Mouse (Mus musculus) liver, embryonic 12.5 days (tissue): Measurements from ENCODE around the gene Ranbp3l. TPM values are rescaled to one million over a fixed set of nuclear protein-coding genes. Genes with fewer than 3 reads are reported as not detected.

Source experiments
- ATAC-seq: fragments of 200-750 bp; cut with Nextera tagmentation; 2 replicates; pipeline ENCODE4 v1.8.0; 2017; ENCODE audit warnings: moderate number of reproducible peaks, mild to moderate bottlenecking, moderate library complexity
- H3K27ac ChIP-seq: fragments of 300-500 bp; sonication (generic); 2 replicates; pipeline ENCODE4 v1.5.1; 2016; ENCODE audit warnings: mild to moderate bottlenecking
- H3K27me3 ChIP-seq: fragments of 300-500 bp; sonication (generic); replicated peaks from 2 replicates; pipeline ENCODE4 v1.6.1; 2016; ENCODE audit warnings: mild to moderate bottlenecking, moderate library complexity
- H3K36me3 ChIP-seq: fragments of 300-500 bp; sonication (generic); 2 replicates; pipeline ENCODE4 v1.6.1; 2016; ENCODE audit warnings: mild to moderate bottlenecking, moderate library complexity
- H3K4me1 ChIP-seq: fragments of 300-500 bp; sonication (generic); 2 replicates; pipeline ENCODE4 v1.6.1; 2016
- H3K4me2 ChIP-seq: fragments of 300-500 bp; sonication (generic); 2 replicates; pipeline ENCODE4 v1.6.1; 2016; ENCODE audit warnings: mild to moderate bottlenecking, moderate library complexity
- H3K4me3 ChIP-seq: fragments of 300-500 bp; sonication (generic); 2 replicates; pipeline ENCODE4 v1.5.1; 2016; ENCODE audit warnings: mild to moderate bottlenecking, moderate library complexity
- H3K9ac ChIP-seq: fragments of 300-500 bp; sonication (generic); 2 replicates; pipeline ENCODE4 v1.6.1; 2016; ENCODE audit warnings: mild to moderate bottlenecking, moderate library complexity
- H3K9me3 ChIP-seq: fragments of 300-500 bp; sonication (generic); replicated peaks from 2 replicates; pipeline ENCODE4 v1.6.1; 2016; ENCODE audit warnings: mild to moderate bottlenecking, moderate library complexity
- WGBS: fragments of 180-500 bp; shearing (Covaris S2); methylation state at CpG from one replicate; pipeline ENCODE4 v1.1.7; 2016; ENCODE audit not compliant: insufficient replicate concordance; 5-methylcytosine and 5-hydroxymethylcytosine counted together
- polyA plus RNA-seq: library from polyadenylated mRNA; unstranded; fragments of >200 nt; fragmentation: Nextera tagmentation; extraction: Ambion mirVana; gene quantifications from 2 replicates; pipeline ENCODE4 v1.2.1, GENCODE M21; 2016

The Ranbp3l gene
- polyA plus RNA-seq, 1 experiment from 2014 or later, result 0.21 TPM

DNA sequence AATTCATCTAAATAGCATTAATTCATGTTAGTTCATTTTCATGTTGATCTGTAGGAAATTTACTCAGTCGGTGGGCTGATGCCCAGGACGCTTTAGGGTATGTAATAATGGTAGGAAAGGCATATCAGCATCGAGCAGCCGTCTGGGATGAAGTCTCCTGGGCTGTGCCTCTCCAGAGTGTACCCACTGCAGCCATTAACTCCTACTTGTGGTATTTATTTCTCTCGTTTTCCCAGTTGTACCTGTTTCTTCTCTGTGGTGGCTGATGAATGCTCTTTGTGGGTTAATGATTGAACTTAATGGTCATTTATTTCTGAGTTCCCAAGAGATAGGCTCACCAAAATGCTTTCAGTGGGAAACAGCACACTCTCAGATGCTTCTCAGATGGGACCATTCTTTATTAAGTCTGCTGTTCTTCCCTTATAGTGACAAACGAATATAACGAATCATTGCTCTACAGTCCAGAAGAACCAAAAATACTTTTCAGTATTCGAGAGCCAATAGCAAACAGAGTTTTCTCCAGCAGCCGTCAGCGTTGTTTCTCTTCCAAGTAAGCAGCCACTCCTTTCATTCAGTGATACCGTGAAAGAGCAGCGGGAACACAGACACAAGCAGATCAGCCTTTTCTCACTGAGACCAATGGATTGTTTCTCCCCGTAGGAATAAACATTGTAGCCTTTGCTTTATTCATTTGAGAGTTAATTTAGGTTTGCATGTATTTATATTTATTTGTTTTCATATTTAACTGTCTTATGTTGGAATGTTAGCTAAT, 138.7 kb downstream of the Ranbp3l start:
- H3K36me3 ChIP-seq, result peaks cover 92% of the 10 kb centered on the region
- no peak for ATAC-seq
- no peak overlapping the region for H3K4me3 ChIP-seq
- no peaks in the 10 kb centered on the region for H3K9me3 ChIP-seq
- H3K4me2 ChIP-seq, result no peak overlapping the region
- 87% methylated on average over 13 of the region's 13 CpGs for WGBS
- H3K4me1 ChIP-seq, result no peaks in the 10 kb centered on the region
- H3K27me3 ChIP-seq, result no peaks in the 10 kb centered on the region
- no peak overlapping the region for H3K27ac ChIP-seq
- no peak overlapping the region for H3K9ac ChIP-seq

DNA sequence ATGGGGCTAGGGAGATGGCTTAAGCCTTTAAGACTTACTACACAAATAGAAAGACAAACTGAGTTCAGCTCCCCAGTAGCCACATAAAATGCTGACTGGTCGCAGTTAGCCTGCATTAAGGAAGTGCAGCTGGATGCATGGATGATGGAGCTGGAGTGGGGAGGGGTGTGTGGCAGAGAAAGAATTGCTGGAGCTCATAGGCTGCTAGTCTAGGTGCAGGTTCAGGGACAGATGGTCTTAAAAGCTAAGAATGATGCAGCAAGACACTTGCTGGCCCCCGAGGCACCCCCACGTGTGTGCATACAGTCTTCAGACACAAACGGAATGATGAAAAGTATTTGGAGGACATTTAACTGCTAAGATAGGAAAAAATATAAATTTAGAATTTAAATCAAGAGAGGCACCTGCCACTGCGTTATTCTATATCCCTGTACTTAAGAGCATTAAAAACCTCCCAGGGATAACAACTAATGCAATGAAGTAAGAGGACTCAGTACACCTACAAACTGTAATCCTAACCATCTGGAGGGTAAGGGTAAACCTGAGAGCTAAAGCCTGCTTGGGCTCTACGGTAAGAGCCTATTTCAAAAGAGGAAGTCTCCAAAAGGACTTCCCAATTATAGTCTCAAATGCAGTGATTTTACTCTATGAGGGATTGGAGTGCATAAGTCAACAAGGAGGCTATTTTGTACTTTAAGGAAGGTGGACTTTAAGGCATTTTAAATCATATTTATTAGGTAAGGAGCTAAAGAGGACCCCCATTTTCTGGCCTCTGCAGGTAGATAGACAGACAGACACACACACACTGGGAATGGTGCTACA, 143.0 kb downstream of the Ranbp3l start:
- Histone ChIP-seq H3K27me3 (no peaks in the 10 kb centered on the region), H3K9ac (no peak overlapping the region), H3K9me3 (no peaks in the 10 kb centered on the region), H3K36me3 (peaks cover 92% of the 10 kb centered on the region), H3K4me2 (no peak overlapping the region), H3K4me1 (0 out of 2 replicates have a peak, but pooled peaks cover 7% of the 10 kb centered on the region), H3K4me3 (no peak overlapping the region), H3K27ac (0 out of 2 replicates have a peak overlapping the region, but pooled peaks have one; percentile 1)
- no peak for ATAC-seq
- WGBS, result 82% methylated on average over 6 of the region's 6 CpGs

DNA sequence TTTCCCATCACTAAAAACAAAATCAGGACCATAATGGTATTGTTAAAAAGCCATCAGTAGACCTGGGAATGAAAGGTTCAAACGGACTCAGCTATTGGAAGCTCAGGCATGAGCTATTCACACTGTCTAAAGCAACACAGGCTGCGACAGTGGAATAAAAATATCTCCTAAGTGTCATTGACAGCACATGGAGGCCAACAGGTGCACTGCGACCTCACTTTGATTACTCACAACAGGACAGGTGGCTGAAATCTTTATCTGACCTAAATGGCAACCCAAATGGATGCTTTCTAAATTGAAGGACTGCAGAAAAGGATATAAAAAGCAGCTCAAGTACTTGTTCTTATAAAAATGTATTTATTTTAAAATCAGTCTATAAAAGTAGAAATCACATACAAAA, 143.9 kb downstream of the Ranbp3l start:
- Histone ChIP-seq H3K4me1 (0 out of 2 replicates have a peak, but pooled peaks cover 7% of the 10 kb centered on the region), H3K9ac (no peak overlapping the region), H3K4me3 (no peak overlapping the region), H3K27me3 (no peaks in the 10 kb centered on the region), H3K9me3 (no peaks in the 10 kb centered on the region), H3K4me2 (no peak overlapping the region), H3K36me3 (peaks cover 91% of the 10 kb centered on the region), H3K27ac (peak overlapping the region; percentile 1; the same call in 1 of the 2 replicates)
- WGBS, result 83% methylated on average over 3 of the region's 3 CpGs
- no peak for ATAC-seq

DNA sequence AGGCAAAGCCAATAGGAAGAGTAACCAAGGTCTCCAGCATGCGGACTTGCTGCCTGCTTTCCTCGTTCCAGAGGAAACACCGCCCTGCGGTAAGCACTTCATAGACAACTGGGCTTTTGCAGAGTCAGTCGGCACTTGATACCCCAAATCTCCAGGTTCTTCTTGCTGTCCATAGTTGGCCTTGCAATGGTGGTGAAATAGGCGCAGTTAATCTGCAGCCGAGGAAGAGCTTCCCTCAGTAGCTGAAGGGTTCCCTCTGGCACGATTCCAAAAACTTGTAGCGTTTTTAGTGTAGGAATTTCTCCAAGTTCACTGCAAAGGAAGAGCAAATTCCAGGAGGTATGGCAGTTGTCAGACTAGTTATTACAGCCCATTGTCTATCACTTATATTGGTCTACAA, 145.8 kb downstream of the Ranbp3l start:
- Histone ChIP-seq H3K4me3 (no peak overlapping the region), H3K27ac (peak overlapping the region; percentile 32; the same call in 1 of the 2 replicates), H3K36me3 (peaks cover 93% of the 10 kb centered on the region), H3K4me2 (no peak overlapping the region), H3K4me1 (0 out of 2 replicates have a peak, but pooled peaks cover 7% of the 10 kb centered on the region), H3K9me3 (no peaks in the 10 kb centered on the region), H3K9ac (no peak overlapping the region), H3K27me3 (no peaks in the 10 kb centered on the region)
- WGBS, result 82% methylated on average over 9 of the region's 9 CpGs
- ATAC-seq, result no peak

DNA sequence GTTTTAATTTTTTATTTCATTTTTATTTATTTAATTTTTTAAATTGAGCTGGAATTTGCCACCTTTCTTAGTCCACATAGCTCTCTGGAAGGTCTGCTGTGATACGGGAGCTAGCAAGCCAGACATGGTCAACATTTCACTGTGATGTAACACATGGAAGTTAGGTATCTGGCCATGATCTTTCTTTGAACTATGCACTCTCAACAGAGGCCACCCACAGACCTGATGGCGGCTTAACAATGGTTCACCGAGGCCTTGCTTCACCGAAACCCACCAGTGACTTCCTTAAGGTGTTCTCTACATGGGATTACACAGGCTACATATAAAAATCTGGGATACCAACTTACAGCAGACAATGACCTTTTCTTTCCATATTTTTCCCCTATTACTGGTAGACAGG, 146.4 kb downstream of the Ranbp3l start:
- Histone ChIP-seq H3K9ac (no peak overlapping the region), H3K4me3 (no peak overlapping the region), H3K27ac (no peak overlapping the region), H3K27me3 (no peaks in the 10 kb centered on the region), H3K4me1 (0 out of 2 replicates have a peak, but pooled peaks cover 7% of the 10 kb centered on the region), H3K4me2 (no peak overlapping the region), H3K36me3 (peaks cover 94% of the 10 kb centered on the region), H3K9me3 (no peaks in the 10 kb centered on the region)
- 84% methylated on average over 4 of the region's 4 CpGs for WGBS
- ATAC-seq, result peak; percentile 68

DNA sequence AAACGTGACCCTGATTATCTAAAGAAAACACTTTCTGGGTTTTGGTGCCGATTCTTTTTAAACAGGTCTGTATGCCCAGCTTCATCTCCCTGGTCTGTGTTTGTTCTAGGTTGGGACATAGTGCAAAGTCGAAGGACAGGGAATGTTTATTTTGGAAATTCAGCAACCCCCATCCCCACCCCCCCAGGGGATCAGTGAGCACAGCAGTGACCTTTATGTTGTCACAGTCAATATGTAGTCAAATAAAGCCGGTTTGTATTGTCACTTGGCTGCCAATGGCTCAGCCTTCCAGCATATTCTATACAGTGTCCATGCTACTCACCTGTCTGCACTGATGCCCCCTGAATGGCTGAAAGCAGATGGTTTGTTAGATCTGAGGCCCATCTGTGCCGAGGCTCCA, 146.8 kb downstream of the Ranbp3l start:
- WGBS, result 68% methylated on average over 5 of the region's 5 CpGs
- Histone ChIP-seq H3K4me3 (no peak overlapping the region), H3K4me1 (0 out of 2 replicates have a peak, but pooled peaks cover 7% of the 10 kb centered on the region), H3K27me3 (no peaks in the 10 kb centered on the region), H3K36me3 (peaks cover 95% of the 10 kb centered on the region), H3K4me2 (no peak overlapping the region), H3K9ac (no peak overlapping the region), H3K9me3 (no peaks in the 10 kb centered on the region), H3K27ac (peak overlapping the region; percentile 27)
- ATAC-seq, result peak; percentile 81

Other genes with a start within 250 kb of the Ranbp3l start
- 139 and 143 TPM in 2 replicates for gene Nadk2, start 103.3 kb downstream of the Ranbp3l start, polyA plus RNA-seq
- gene Lmbrd2, start 172.6 kb downstream of the Ranbp3l start, polyA plus RNA-seq, result 1.4 and 2.2 TPM in 2 replicates
- 43.0 and 43.2 TPM in 2 replicates for gene Skp2, start 187.5 kb downstream of the Ranbp3l start, polyA plus RNA-seq